Mouse (Mus musculus): ENCODE results near the gene Zfp607b.

The Zfp607b gene

GRCm38 (mm10) chr7:27685220-27685619 lies 3.9 kb upstream of the Zfp607b start:
- no peak for DNase-seq (ENCODE audit: low read depth in 1 of 2, low spot score in 2 of 2)

GRCm38 (mm10) chr7:27685681-27686080 lies 3.5 kb upstream of the Zfp607b start:
- no peak for DNase-seq (ENCODE audit: low read depth in 1 of 2, low spot score in 2 of 2)

GRCm38 (mm10) chr7:27687043-27687442 lies 2.1 kb upstream of the Zfp607b start:
- DNase-seq (ENCODE audit: low read depth in 1 of 2, low spot score in 2 of 2): no peak

GRCm38 (mm10) chr7:27687836-27688235 lies 1.3 kb upstream of the Zfp607b start:
- DNase-seq (ENCODE audit: low read depth in 1 of 2, low spot score in 2 of 2): no peak

- no peak for DNase-seq (ENCODE audit: low read depth in 1 of 2, low spot score in 2 of 2)
Observed at GRCm38 (mm10) chr7:27688246-27688788, 823 bp upstream of the Zfp607b start.

- no peak for DNase-seq (ENCODE audit: low read depth in 1 of 2, low spot score in 2 of 2)
Observed at GRCm38 (mm10) chr7:27691076-27691475, 1.9 kb downstream of the Zfp607b start.

- no peak for DNase-seq (ENCODE audit: low read depth in 1 of 2, low spot score in 2 of 2)
Observed at GRCm38 (mm10) chr7:27696711-27697110, 7.6 kb downstream of the Zfp607b start.

- no peak for DNase-seq (ENCODE audit: low read depth in 1 of 2, low spot score in 2 of 2)
Observed at GRCm38 (mm10) chr7:27710402-27710801, 21.3 kb downstream of the Zfp607b start.

GRCm38 (mm10) chr7:27721951-27722350 lies 32.8 kb downstream of the Zfp607b start:
- no peak for DNase-seq (ENCODE audit: low read depth in 1 of 2, low spot score in 2 of 2)

- peak in 1 of 2 experiments; percentile 2 for DNase-seq (ENCODE audit: low read depth in 1 of 2, low spot score in 2 of 2)
Observed at GRCm38 (mm10) chr7:27725566-27726538, 36.7 kb downstream of the Zfp607b start.

GRCm38 (mm10) chr7:27727471-27727870 lies 38.3 kb downstream of the Zfp607b start:
- no peak for DNase-seq (ENCODE audit: low read depth in 1 of 2, low spot score in 2 of 2)

- DNase-seq (ENCODE audit: low read depth in 1 of 2, low spot score in 2 of 2): peak; percentile 45 to 64
Observed at GRCm38 (mm10) chr7:27731281-27731883, 42.2 kb downstream of the Zfp607b start, which contains the start of gene Zfp60. Gene Zfp60, plus strand, starts transcription at chr7:27731389.

- DNase-seq (ENCODE audit: low read depth in 1 of 2, low spot score in 2 of 2): no peak
Observed at GRCm38 (mm10) chr7:27731946-27732345, 42.8 kb downstream of the Zfp607b start.

- DNase-seq (ENCODE audit: low read depth in 1 of 2, low spot score in 2 of 2): no peak
Observed at GRCm38 (mm10) chr7:27732508-27732907, 43.4 kb downstream of the Zfp607b start.

- no peak for DNase-seq (ENCODE audit: low read depth in 1 of 2, low spot score in 2 of 2)
Observed at GRCm38 (mm10) chr7:27735457-27735856, 46.3 kb downstream of the Zfp607b start.
